Mouse (Mus musculus): ENCODE results near the gene Ap3b1. TPM values are rescaled to one million over a fixed set of nuclear protein-coding genes. Genes with fewer than 3 reads are reported as not detected.

Gene Ap3b1
- polyA plus RNA-seq, 1 experiment from 2014 or later = 42.5 TPM

GRCm38 (mm10) chr13:94370521-94370920 lies 11.8 kb downstream of the Ap3b1 start:
- WGBS = 85% methylated on average over 10 of the region's 10 CpGs
- H3K4me2 ChIP-seq (ENCODE audit: low read depth, low read length) = no peak overlapping the region
- no peak for ATAC-seq (ENCODE audit: low read depth)

DNA sequence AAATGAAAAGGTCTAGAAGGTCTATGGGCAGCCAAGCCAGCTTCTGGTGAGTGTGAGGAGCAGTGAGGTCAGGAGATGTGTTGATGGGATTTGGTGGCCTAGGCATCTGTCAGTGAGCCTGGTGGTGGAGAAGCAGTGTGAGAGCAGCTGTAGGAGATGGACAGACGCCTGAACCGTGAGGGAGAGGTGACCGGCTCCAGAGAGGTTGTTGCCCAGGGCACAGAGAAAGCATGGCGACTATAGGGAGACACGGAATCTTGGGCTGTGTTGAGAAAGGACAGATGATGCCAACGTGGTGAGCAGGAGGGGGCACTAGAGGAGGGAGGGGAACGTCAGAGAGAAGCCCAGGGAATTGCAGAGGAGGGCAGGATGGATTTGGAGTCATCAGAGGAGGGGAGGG lies 13.3 kb downstream of the Ap3b1 start:
- ATAC-seq (ENCODE audit: low read depth) = no peak
- H3K9ac ChIP-seq (ENCODE audit: low read length) = no peak overlapping the region
- no peak overlapping the region for H3K4me2 ChIP-seq (ENCODE audit: low read depth, low read length)
- H3K9me3 ChIP-seq (ENCODE audit: control insufficient read depth, low read length) = no peaks in the 10 kb centered on the region
- no peaks in the 10 kb centered on the region; the same call in 1 of the 2 replicates for H3K4me1 ChIP-seq (replicated peaks; ENCODE audit: control insufficient read depth, insufficient read depth, low read length)
- 72% methylated on average over 7 of the region's 7 CpGs for WGBS
- no peaks in the 10 kb centered on the region for H3K36me3 ChIP-seq (ENCODE audit: control insufficient read depth, insufficient read depth, low read length)
- no peak overlapping the region for H3K27ac ChIP-seq (ENCODE audit: low read length)
- H3K27me3 ChIP-seq (ENCODE audit: control insufficient read depth, insufficient read depth, low read depth, low read length) = no peaks in the 10 kb centered on the region
- H3K4me3 ChIP-seq (ENCODE audit: low read length) = no peak overlapping the region

More at GRCm38 (mm10) chr13:94370521-94370920, 11.8 kb downstream of the Ap3b1 start:
- Histone ChIP-seq H3K4me3 (ENCODE audit: low read length) (no peak overlapping the region), H3K27ac (ENCODE audit: low read length) (no peak overlapping the region), H3K27me3 (ENCODE audit: control insufficient read depth, insufficient read depth, low read depth, low read length) (no peaks in the 10 kb centered on the region), H3K9ac (ENCODE audit: low read length) (no peak overlapping the region), H3K9me3 (ENCODE audit: control insufficient read depth, low read length) (no peaks in the 10 kb centered on the region), H3K4me1 (replicated peaks; ENCODE audit: control insufficient read depth, insufficient read depth, low read length) (no peaks in the 10 kb centered on the region; the same call in 1 of the 2 replicates), H3K36me3 (ENCODE audit: control insufficient read depth, insufficient read depth, low read length) (no peaks in the 10 kb centered on the region)

DNA sequence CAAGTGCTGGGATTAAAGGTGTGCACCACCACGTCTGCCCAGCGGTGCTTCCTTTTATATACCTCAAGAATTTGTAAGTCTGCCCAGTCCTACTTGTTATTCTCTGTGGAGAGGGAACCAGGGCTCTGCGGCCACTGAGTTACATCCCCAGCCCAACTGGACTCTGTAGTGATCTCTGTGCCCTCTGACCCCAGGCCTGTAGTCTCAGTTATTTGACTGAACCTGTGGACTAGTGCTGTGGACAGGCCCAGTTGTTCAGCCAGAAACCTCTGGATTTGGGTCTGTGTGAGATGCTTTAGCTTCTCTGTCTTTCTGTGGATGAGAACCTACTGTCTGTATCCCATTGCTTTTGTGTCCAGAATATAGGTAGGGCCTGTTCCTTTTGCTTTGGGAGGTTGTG lies 15.4 kb downstream of the Ap3b1 start:
- H3K9ac ChIP-seq (ENCODE audit: low read length) = no peak overlapping the region
- no peaks in the 10 kb centered on the region for H3K27me3 ChIP-seq (ENCODE audit: control insufficient read depth, insufficient read depth, low read depth, low read length)
- peaks cover 6% of the 10 kb centered on the region; the same call in 1 of the 2 replicates for H3K4me1 ChIP-seq (replicated peaks; ENCODE audit: control insufficient read depth, insufficient read depth, low read length)
- H3K27ac ChIP-seq (ENCODE audit: low read length) = no peak overlapping the region
- H3K4me3 ChIP-seq (ENCODE audit: low read length) = no peak overlapping the region
- no peaks in the 10 kb centered on the region for H3K9me3 ChIP-seq (ENCODE audit: control insufficient read depth, low read length)
- no peak for ATAC-seq (ENCODE audit: low read depth)
- 98% methylated on average over 3 of the region's 3 CpGs for WGBS
- H3K4me2 ChIP-seq (ENCODE audit: low read depth, low read length) = no peak overlapping the region
- no peaks in the 10 kb centered on the region for H3K36me3 ChIP-seq (ENCODE audit: control insufficient read depth, insufficient read depth, low read length)

- no peaks in the 10 kb centered on the region for H3K27me3 ChIP-seq (ENCODE audit: control insufficient read depth, insufficient read depth, low read depth, low read length)
- ATAC-seq (ENCODE audit: low read depth) = no peak
- no peak overlapping the region for H3K4me3 ChIP-seq (ENCODE audit: low read length)
- no peak overlapping the region for H3K9ac ChIP-seq (ENCODE audit: low read length)
- H3K36me3 ChIP-seq (ENCODE audit: control insufficient read depth, insufficient read depth, low read length) = no peaks in the 10 kb centered on the region
- no peaks in the 10 kb centered on the region for H3K9me3 ChIP-seq (ENCODE audit: control insufficient read depth, low read length)
- H3K27ac ChIP-seq (ENCODE audit: low read length) = no peak overlapping the region
- peaks cover 14% of the 10 kb centered on the region; the same call in 1 of the 2 replicates for H3K4me1 ChIP-seq (replicated peaks; ENCODE audit: control insufficient read depth, insufficient read depth, low read length)
- H3K4me2 ChIP-seq (ENCODE audit: low read depth, low read length) = no peak overlapping the region
- 79% methylated on average over 7 of the region's 7 CpGs for WGBS
Observed at GRCm38 (mm10) chr13:94375526-94376390, 17.0 kb downstream of the Ap3b1 start.

DNA sequence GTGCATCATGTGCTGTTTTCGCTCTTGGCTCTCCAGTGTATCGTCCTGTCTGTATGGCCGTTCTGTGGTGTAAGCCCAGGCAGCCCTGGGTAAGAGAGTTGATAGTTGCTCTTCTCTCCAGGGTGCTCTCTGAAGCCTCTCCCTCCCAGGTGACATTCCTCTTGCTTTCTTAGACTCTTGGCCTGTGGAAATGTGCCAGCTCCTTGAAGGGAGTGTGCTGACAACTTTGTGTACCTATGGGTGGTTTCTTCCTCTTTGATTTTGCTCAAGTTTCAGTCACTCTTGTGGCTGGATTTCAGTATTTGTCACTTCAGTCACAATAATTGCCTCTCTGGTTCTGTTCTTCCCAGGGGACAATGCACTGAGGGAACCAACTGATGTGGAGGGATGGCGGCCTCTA lies 20.2 kb downstream of the Ap3b1 start:
- H3K4me3 ChIP-seq (ENCODE audit: low read length) = no peak overlapping the region
- H3K27ac ChIP-seq (ENCODE audit: low read length) = no peak overlapping the region
- ATAC-seq (ENCODE audit: low read depth) = 0 out of 2 replicates have a peak, but pooled peaks have one; percentile 22
- no peaks in the 10 kb centered on the region for H3K9me3 ChIP-seq (ENCODE audit: control insufficient read depth, low read length)
- no peak overlapping the region for H3K4me2 ChIP-seq (ENCODE audit: low read depth, low read length)
- peaks cover 23% of the 10 kb centered on the region for H3K4me1 ChIP-seq (replicated peaks; ENCODE audit: control insufficient read depth, insufficient read depth, low read length)
- no peaks in the 10 kb centered on the region for H3K27me3 ChIP-seq (ENCODE audit: control insufficient read depth, insufficient read depth, low read depth, low read length)
- no peaks in the 10 kb centered on the region for H3K36me3 ChIP-seq (ENCODE audit: control insufficient read depth, insufficient read depth, low read length)
- WGBS = 78% methylated on average over 4 of the region's 4 CpGs
- H3K9ac ChIP-seq (ENCODE audit: low read length) = no peak overlapping the region

- H3K27me3 ChIP-seq (ENCODE audit: control insufficient read depth, insufficient read depth, low read depth, low read length) = no peaks in the 10 kb centered on the region
- H3K36me3 ChIP-seq (ENCODE audit: control insufficient read depth, insufficient read depth, low read length) = no peaks in the 10 kb centered on the region
- WGBS = 42% methylated on average over 4 of the region's 4 CpGs
- H3K27ac ChIP-seq (ENCODE audit: low read length) = no peak overlapping the region
- H3K9ac ChIP-seq (ENCODE audit: low read length) = no peak overlapping the region
- H3K4me3 ChIP-seq (ENCODE audit: low read length) = no peak overlapping the region
- no peaks in the 10 kb centered on the region for H3K9me3 ChIP-seq (ENCODE audit: control insufficient read depth, low read length)
- peak overlapping the region; percentile 37 for H3K4me2 ChIP-seq (ENCODE audit: low read depth, low read length)
- peaks cover 30% of the 10 kb centered on the region for H3K4me1 ChIP-seq (replicated peaks; ENCODE audit: control insufficient read depth, insufficient read depth, low read length)
- ATAC-seq (ENCODE audit: low read depth) = peak; percentile 53; the same call in 1 of the 2 replicates
Observed at GRCm38 (mm10) chr13:94381427-94381826, 22.7 kb downstream of the Ap3b1 start.

DNA sequence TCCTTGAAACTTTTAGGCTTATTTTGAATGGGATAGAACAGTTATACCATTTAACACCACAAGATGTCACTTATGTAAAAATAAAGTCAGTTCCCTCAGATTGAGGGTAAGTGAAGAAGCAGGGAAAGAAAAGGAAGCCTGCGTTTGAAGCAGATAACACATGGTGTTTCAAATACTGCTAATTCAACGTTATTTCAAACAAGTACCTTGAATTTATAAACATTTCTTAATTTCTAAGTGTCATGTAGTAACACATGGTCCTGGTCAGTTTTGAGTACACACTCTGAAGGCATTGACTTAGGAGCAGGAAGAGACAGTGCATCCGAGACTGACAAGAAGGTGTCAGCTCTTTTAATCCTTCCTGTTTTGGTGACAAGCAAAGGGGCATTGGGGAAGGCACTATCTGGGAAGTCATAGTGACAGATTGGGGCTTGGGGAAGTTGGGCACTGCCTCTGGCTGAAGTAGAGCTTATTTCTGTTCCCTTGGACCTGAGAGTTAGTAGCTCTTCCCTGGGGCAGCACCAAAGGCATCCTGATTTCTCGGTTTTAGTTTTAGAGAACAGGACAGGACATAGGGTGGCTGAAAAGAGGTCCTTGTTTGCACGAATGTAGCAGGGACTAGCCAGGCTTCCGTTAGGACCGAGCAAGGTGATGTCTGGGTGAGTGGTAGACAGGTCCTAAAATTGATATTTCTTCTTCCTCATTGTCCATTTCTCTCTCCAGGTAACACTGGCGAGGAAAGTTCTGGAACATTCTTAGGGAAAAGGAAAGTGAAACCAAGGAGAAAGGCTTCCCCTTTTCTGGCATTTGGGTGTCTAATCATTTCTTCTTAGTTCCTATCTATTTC lies 23.3 kb downstream of the Ap3b1 start:
- peak overlapping the region; percentile 37 for H3K4me2 ChIP-seq (ENCODE audit: low read depth, low read length)
- H3K4me1 ChIP-seq (replicated peaks; ENCODE audit: control insufficient read depth, insufficient read depth, low read length) = peaks cover 30% of the 10 kb centered on the region
- H3K9me3 ChIP-seq (ENCODE audit: control insufficient read depth, low read length) = no peaks in the 10 kb centered on the region
- no peak overlapping the region for H3K9ac ChIP-seq (ENCODE audit: low read length)
- H3K27me3 ChIP-seq (ENCODE audit: control insufficient read depth, insufficient read depth, low read depth, low read length) = no peaks in the 10 kb centered on the region
- no peak overlapping the region for H3K27ac ChIP-seq (ENCODE audit: low read length)
- 0 out of 2 replicates have a peak, but pooled peaks have one; percentile 17 for ATAC-seq (ENCODE audit: low read depth)
- no peak overlapping the region for H3K4me3 ChIP-seq (ENCODE audit: low read length)
- no peaks in the 10 kb centered on the region for H3K36me3 ChIP-seq (ENCODE audit: control insufficient read depth, insufficient read depth, low read length)
- WGBS = 61% methylated on average over 8 of the region's 8 CpGs

DNA sequence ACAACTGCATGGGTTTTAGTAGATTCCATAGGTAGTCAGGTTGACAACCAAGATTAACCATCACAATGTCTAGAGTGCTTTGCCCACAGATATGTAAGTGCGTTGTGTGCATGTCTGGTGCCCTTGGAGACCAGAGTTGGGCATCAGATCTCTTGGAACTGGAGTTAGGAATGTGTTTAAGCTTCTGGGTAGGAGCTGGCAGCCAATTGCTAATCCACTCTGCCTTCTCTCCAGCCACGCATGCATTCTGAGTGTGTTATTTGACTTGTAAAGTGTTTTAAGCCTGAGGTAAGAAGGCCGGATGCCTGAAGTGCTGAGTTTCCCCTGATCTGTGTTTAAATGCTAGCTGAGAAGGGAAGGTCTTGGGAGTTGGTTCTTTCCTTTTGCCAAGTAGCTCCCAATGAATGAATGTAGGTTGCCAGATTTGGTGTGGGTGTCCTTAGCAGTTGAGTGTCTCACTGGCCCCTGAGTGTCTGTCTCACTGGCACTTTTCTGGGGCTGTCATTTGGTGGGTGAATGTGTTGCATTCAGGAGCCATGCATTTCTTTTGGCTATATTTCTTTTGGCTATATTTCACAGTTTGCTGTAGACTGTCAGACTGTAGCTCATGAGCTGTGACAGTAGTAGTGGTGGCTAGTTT lies 26.3 kb downstream of the Ap3b1 start:
- Histone ChIP-seq H3K4me3 (ENCODE audit: low read length) (no peak overlapping the region), H3K27ac (ENCODE audit: low read length) (peak overlapping the region; percentile 49), H3K36me3 (ENCODE audit: control insufficient read depth, insufficient read depth, low read length) (no peaks in the 10 kb centered on the region), H3K27me3 (ENCODE audit: control insufficient read depth, insufficient read depth, low read depth, low read length) (no peaks in the 10 kb centered on the region), H3K4me2 (ENCODE audit: low read depth, low read length) (no peak overlapping the region), H3K4me1 (replicated peaks; ENCODE audit: control insufficient read depth, insufficient read depth, low read length) (peaks cover 29% of the 10 kb centered on the region), H3K9me3 (ENCODE audit: control insufficient read depth, low read length) (no peaks in the 10 kb centered on the region), H3K9ac (ENCODE audit: low read length) (no peak overlapping the region)
- WGBS = 69% methylated on average over 3 of the region's 3 CpGs
- ATAC-seq (ENCODE audit: low read depth) = peak; percentile 71

All from lung, embryonic 16.5 days (tissue).